Mouse (Mus musculus): ENCODE measurements around the gene Cbx4. TPM values are rescaled to one million over a fixed set of nuclear protein-coding genes. Genes with fewer than 3 reads are reported as not detected.

Cbx4 gene
- total RNA-seq (2021): 10 to 100 TPM; 10.4 to 10.7 TPM
- long read RNA-seq, experiment 1, full-length matches to known transcripts: 24 of 30 reads
- long read RNA-seq, experiment 1, partial matches to known transcripts: 1 of 30 reads
- long read RNA-seq, experiment 1, other reads (novel, unspliced or antisense): 5 of 30 reads
- long read RNA-seq, experiment 2, full-length matches to known transcripts: 25 of 32 reads
- long read RNA-seq, experiment 2, partial matches to known transcripts: 2 of 32 reads
- long read RNA-seq, experiment 2, other reads (novel, unspliced or antisense): 5 of 32 reads

DNA sequence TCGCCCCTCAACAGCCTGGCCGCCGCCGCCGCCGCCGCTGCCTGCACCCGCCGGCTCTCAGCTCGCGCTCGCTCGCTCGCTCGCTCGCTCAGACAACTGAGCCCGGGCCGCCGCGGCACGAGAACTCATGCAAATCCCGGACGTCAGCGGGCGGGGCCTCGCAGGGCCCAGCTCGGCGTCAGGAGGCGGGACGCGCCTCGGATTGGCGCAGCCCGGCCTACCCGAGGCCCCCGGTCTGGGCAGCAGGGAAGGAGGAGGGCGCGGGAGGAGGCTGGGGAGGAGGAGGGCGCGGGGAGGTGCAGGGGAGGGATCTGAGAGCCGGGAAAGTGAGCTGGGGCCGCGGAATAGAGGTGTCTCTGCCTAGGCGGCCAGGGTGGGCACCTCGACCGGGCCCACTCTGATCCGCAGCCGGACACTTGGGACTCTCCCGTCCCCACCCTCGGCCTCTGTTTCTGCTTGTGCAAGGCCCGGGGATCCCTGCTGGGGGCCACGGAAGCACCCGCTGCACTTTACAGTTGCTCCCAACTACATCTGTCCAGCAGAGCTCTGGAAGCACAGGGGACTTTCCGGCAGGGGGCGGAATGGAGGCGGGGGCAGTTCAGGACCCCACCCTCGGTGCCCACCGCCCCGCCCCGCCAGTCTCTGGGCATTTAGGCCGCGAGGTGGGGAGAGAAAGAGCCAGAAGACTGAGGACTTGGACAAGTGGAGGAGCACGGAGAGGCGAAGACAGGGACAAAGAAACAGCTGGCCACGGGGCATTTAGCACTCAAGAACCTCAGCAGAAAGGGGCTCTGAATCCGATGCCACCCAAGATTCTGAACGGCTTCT, at the start of gene Cbx4:
Gene Cbx4, minus strand, starts transcription at position 78 of the 828 bp plus-strand sequence.
- DNase-seq (ENCODE audit: low spot score in 2 of 2): peak; percentile 86 to 92

- no peak for DNase-seq (ENCODE audit: low spot score in 2 of 2)
Measured at GRCm38 (mm10) chr11:119134586-119134985, 48.6 kb upstream of the Cbx4 start.

DNA sequence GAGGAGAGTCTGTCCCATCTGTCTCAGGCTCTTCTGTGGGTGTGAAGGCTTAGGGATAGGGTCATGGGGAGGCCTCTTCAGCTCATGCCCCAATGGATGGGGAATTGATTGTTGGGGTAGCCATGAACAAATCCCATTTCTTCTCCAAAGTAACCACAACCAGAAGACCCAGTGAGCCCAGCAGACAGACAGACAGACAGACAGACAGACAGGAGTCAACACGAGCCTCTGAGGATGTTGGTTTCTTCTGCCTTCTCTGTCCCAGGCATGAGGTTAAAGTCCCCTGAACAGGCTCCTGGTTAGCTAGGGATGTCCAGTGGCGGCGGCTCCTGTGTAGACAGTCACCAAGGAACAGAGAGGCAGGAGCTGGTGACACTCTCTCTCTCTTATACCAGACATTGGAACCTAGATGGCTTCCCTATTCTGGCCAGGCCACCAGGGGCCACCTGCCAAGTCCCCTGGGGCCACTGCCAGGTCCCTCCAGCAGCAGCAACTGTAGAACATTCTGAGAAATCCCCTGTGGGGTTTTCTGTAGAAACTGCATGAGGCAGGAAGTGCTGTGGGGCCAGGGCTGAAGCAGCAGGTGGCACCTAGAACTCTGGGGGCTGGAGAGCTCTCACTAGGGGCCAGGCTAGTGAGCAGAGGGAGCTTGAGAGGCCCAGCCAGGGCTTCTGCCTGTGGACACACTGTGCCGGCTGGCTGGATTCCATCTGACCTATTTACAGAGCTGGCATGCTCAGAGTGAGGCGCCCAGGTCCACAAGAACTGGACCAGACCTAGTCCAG, 47.6 kb upstream of the Cbx4 start:
- DNase-seq (ENCODE audit: low spot score in 2 of 2): no peak

GRCm38 (mm10) chr11:119132198-119133035, 46.4 kb upstream of the Cbx4 start:
- DNase-seq (ENCODE audit: low spot score in 2 of 2): no peak

DNA sequence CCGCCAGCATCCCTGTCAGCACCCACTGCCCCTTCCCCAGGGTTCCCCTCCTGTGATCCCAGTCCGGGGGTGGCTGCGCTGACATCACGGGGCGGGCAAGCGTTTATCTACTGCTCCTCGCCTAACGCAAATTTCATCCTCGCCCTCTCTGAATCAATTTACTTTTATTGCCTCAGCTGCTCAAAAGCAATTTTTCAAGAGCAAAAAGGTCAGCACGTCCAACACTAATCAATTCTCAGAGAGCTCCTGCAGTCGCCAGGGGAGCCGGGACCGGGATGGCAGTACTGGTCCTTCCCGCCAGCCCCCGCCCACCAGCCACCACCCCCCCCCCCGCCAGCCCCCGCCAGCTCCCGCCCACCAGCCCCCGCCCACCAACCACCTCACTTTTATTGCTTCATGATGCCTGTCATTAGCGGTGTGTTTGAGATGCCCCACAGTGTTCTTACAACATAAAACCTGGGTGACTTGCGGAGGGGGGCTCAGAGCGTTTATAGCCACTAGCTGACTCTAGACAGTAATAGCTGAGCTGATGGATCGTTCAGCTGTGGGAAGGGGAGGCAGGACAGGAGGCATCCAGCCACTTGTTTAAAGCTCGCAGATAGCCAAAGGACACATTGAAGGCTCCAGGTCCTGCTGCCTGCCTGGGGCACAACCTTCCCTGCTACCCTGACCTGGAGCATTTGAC, 44.2 kb upstream of the Cbx4 start:
- no peak for DNase-seq (ENCODE audit: low spot score in 2 of 2)

GRCm38 (mm10) chr11:119129281-119130058, 43.4 kb upstream of the Cbx4 start:
- no peak for DNase-seq (ENCODE audit: low spot score in 2 of 2)

DNA sequence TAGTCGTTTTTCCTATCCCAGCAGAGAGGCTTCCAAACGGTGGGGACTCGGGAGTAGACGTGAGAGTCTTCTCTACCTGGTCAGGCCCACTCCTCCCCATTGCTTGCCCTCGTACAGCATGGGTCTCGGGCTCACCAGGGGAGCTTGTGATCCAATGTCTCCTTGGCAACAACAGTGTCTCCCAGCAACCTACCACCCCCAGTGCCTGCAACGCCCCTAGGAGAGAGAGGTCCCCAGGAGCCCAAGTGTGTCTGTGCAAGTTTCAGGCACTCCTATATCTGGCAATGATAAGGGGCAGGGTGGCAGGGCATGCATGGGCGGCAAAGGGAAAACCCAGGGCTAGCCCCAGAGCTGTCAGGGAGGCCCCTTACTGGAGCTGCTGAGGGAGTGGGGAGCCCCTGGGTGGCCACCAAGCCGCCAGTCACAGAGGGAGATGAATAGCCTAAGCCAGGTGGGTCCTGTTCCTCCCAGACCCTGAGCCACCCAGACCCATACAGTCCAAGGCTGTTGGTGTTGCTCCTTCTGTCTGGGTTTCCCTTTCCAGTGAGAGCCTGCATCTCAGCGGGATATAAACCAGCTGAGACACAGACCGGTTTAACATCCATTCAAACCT, 42.8 kb upstream of the Cbx4 start:
- no peak for DNase-seq (ENCODE audit: low spot score in 2 of 2)

DNA sequence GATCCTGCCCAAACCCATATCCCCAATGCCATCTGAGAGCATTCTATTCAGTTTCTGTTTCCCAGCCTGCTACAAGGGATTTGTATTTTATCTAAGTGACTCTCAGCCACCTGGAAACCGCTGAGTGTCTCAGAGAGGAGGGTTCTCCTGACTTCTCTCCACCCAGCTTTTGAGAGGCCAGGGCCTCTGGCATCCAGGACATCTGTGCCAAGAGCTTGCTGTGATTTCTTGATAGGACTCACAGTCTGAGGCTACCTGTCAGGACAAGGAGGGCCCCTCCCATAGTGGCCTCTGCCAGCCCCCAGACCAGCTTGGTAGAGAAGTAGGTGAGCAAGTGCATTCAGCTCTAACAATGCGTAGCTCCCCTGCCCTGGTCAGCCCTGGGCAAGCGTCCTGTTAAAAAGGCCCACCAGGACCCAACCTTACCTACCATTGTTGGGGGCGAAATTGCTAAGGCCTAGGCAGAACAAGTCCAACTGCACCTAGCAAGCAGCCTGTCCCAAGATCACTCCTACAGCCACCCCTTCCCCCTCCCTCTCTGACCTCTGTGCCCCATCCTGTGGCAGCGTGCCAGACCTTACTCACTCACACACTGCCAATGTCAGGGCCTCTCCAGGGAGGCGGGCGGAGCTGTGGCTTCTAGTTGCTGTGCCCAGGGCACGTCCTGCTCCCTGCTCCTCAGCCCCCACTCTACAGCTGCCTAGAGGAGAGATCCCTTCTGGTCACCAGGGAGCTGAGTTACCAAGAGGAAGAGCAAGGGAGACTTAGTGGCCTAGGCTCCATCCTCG, 41.9 kb upstream of the Cbx4 start:
- peak in 1 of 2 experiments; percentile 44 for DNase-seq (ENCODE audit: low spot score in 2 of 2)

GRCm38 (mm10) chr11:119127147-119127546, 41.1 kb upstream of the Cbx4 start:
- no peak for DNase-seq (ENCODE audit: low spot score in 2 of 2)

DNA sequence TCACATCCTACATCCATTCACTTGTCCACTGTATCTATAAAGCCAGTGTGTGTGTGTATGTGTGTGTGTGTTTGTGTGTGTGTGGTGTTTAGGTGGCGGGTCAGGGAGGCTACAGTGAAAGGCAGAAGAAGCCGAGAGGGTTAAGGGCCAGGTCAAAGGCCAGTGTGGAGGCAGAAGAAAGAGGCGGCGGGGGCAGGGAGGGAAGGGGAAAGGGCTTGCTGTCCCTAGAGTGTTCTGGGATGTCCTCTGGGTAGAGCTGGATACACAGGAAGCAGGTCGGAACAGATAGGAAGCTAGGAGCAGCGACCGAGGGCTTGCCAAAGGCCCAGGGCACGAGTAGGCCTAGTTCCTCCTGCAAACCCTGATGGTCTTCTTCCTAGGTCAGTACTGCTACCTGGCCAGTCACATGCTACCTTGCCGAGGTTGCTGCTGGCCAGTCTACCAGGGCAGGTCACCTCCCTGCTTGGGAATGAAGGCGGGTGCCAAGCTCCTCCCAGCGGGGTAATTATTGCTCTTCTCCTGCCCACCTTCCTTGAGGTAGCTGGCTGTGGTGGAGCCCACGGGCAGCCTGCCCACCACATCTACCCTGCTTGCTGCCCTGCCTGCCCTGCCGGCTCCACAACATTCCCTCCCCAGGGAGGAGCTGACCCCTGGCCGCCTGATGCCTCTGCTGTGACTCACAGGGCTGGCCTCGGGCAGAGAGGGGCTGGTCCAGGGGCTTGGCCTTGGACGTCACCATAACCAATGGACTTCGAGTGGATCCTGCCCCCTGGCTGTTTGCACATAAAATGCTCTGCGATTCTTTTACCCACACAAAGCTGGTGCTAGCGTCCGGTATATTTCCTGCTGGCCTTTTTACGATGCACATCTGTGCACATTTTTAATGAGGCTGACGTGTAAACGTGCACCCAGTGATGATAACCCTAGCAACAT, 40.2 kb upstream of the Cbx4 start:
- DNase-seq (ENCODE audit: low spot score in 2 of 2): peak; percentile 55 to 85

DNA sequence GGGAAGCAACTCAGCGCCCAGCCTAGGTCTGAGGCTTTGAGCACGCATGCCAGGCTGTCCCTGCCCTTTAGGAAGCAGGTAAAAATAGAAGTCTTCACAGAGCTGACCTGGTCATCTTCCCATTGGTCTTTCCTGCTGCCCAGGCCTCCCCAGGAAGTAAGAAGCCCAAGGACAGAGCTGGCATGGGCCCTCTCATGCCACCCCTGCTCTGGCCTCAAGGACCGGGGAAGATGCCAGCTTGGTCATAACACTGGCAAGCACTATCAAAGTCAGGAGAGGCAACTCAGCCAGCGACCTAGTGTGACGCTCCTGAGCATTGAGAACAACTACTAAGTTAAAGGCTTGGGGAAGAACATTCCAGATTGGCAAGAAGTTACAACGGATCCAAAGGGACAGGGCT, 38.5 kb upstream of the Cbx4 start:
- DNase-seq (ENCODE audit: low spot score in 2 of 2): no peak

- DNase-seq (ENCODE audit: low spot score in 2 of 2): no peak
Measured at GRCm38 (mm10) chr11:119123522-119124319, 37.7 kb upstream of the Cbx4 start.

DNA sequence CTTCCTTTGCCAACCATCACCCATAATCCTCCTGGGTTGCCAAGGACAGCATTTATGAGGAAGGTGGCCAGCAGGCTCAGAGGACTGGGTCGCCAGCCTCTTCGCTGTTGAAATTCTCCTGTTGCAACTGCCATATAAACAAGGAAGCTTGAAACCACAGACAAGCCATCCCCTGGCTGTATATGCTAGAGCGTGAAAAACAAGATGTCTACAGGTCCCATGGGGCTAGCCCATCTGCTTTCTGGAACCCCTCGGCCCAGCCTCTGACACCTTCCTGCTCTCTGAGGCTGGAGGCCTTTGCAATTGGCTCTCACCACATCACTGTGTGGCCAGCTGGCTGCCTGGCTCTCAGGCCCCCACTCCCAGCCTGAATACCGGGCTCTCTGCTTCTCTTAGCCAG, 36.4 kb upstream of the Cbx4 start:
- DNase-seq (ENCODE audit: low spot score in 2 of 2): no peak

- no peak for DNase-seq (ENCODE audit: low spot score in 2 of 2)
Measured at GRCm38 (mm10) chr11:119118905-119119304, 32.9 kb upstream of the Cbx4 start.

DNA sequence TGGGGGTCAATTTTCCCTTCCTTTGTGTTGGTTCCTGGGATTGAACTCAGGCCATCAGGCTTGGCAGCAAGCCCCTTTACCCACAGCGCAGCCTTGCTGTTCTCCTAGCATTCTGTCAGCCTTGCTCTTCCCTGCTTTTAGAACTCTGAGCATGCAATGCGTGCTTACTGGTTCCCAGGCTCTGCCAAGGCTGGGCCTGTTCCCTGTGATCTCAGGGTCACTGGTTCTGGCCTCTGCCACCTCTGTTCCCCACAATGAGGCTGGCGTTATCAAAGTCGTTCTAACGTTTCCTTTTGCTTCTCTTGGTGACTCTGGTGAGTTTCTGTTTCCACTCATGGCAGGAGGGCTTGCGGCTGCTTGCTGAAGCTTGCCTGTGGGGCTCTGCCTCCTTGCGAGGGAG, 31.9 kb upstream of the Cbx4 start:
- no peak for DNase-seq (ENCODE audit: low spot score in 2 of 2)

DNA sequence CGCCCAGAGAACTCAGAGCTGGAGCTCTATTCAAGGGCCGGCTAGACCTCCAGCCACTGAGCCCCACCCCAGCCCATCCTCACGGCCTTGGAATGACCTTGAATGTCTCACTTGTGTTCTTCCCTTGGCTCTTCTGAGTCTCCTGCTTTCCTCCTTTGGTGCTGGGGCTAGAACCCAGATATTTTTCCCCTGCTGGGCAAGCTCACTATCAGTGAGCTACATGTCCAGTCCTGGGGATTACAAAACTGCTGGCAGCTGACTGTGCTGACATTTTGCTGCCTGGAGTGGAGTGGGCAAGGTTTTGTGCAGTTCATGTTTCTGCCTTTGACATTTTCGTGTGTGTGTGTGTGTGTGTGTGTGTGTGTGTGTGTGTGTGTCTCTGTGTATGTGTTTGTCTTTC, 31.0 kb upstream of the Cbx4 start:
- no peak for DNase-seq (ENCODE audit: low spot score in 2 of 2)

Data from gastrocnemius, postnatal 4 days (tissue).